Mouse (Mus musculus) megakaryocyte, embryonic 14.5 days (primary cell): Measurements from ENCODE around the gene Erc1.

Experiments
- FLI1 ChIP-seq: IDR thresholded peaks from 2 replicates; pipeline ENCODE4 v1.6.1; 2012; ENCODE audit warnings: low read length, inconsistent platforms, mixed read lengths
- GATA1 ChIP-seq: IDR thresholded peaks from 3 replicates; pipeline ENCODE4 v1.6.1; 2012; ENCODE audit warnings: mixed read lengths, low read length, inconsistent platforms, borderline replicate concordance

- TF ChIP-seq FLI1 (no peak), GATA1 (no peak)
Measured at GRCm38 (mm10) chr6:119544518-119544864, 303.5 kb downstream of the Erc1 start.
